Mouse (Mus musculus): ENCODE data around the gene Gpalpp1. TPM values are rescaled to one million over a fixed set of nuclear protein-coding genes. Genes with fewer than 3 reads are reported as not detected.
A peak's percentile ranks its signal among the peaks of the same experiment; 100 is the strongest.

The Gpalpp1 gene
- polyA plus RNA-seq, 1 experiment from 2014 or later: 9.5 TPM

DNA sequence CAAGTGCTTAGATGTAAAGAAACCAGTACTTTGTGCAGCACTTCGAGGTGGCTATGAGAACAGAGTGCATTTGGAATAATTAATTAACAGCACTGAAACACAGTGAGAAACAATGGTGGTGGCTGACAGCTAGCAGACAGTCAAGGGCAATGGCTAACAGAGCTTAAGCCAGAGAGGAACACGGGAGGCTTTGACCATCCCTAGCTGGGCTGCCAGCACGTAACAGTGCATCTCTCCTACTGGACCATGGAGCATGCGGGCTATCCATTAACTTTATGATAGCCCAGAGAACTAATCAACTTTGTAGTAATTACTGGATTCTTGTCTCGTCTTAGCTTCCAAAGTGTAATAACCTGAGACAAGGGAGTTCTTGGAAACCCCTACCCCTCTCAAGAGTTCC, 12.7 kb downstream of the Gpalpp1 start:
- Histone ChIP-seq H3K27ac (replicated peaks) (no peak overlapping the region), H3K4me2 (no peak overlapping the region), H3K9ac (replicated peaks) (no peak overlapping the region), H3K27me3 (replicated peaks) (no peaks in the 10 kb centered on the region), H3K36me3 (peaks cover 71% of the 10 kb centered on the region), H3K9me3 (replicated peaks) (no peaks in the 10 kb centered on the region), H3K4me1 (no peaks in the 10 kb centered on the region), H3K4me3 (replicated peaks) (no peak overlapping the region)
- no peak for ATAC-seq (ENCODE audit: low FRiP score)
- 88% methylated on average over 5 of the region's 5 CpGs for WGBS

DNA sequence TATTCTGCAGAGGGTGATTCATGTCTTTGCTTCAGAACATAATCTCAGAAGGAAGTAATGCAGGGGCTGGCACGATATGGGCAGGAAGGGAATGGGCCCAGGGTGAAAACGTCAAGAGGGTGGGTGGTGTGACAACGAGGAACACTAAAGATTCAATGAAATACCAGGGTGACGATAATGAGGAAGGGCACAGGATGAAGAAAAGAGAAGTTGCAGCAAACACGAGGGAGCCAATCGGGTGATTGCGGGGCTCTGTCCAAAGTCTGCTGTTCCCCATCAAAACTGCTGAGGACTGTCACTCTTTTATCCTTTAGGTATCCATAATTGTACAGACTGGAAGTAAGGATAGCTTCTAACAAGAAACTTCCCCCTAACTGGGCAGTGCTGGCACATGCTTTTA, 13.3 kb downstream of the Gpalpp1 start:
- Histone ChIP-seq H3K4me1 (no peaks in the 10 kb centered on the region), H3K9ac (replicated peaks) (no peak overlapping the region), H3K4me3 (replicated peaks) (no peak overlapping the region), H3K9me3 (replicated peaks) (no peaks in the 10 kb centered on the region), H3K27me3 (replicated peaks) (no peaks in the 10 kb centered on the region), H3K27ac (replicated peaks) (no peak overlapping the region), H3K36me3 (peaks cover 73% of the 10 kb centered on the region), H3K4me2 (no peak overlapping the region)
- WGBS: 94% methylated on average over 7 of the region's 7 CpGs
- ATAC-seq (ENCODE audit: low FRiP score): no peak

DNA sequence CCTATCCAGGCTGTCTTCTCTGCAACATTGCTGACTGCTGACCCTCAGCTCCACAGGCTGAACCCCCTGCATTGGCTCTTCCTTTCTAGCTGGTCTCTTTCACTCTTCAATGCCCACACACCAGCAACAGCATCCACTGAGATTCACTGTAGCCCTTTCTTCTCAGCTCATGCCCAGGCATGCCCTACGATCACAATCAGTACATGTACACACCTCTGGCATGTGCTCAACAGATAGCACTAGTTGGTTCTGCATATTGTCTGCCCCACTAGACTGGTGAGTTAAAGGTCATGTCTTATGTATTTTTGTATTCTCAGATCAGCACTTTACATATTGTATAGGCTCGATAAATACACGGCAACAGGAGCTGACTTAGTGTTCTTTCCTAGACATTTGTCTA, 26.4 kb downstream of the Gpalpp1 start:
- H3K9me3 ChIP-seq (replicated peaks): no peaks in the 10 kb centered on the region
- H3K4me2 ChIP-seq: no peak overlapping the region
- H3K4me3 ChIP-seq (replicated peaks): no peak overlapping the region
- WGBS: 87% methylated on average over 3 of the region's 3 CpGs
- no peaks in the 10 kb centered on the region for H3K27me3 ChIP-seq (replicated peaks)
- peaks cover 5% of the 10 kb centered on the region; the same call in 1 of the 2 replicates for H3K36me3 ChIP-seq
- ATAC-seq (ENCODE audit: low FRiP score): no peak
- no peak overlapping the region for H3K27ac ChIP-seq (replicated peaks)
- no peak overlapping the region for H3K9ac ChIP-seq (replicated peaks)
- H3K4me1 ChIP-seq: no peaks in the 10 kb centered on the region

DNA sequence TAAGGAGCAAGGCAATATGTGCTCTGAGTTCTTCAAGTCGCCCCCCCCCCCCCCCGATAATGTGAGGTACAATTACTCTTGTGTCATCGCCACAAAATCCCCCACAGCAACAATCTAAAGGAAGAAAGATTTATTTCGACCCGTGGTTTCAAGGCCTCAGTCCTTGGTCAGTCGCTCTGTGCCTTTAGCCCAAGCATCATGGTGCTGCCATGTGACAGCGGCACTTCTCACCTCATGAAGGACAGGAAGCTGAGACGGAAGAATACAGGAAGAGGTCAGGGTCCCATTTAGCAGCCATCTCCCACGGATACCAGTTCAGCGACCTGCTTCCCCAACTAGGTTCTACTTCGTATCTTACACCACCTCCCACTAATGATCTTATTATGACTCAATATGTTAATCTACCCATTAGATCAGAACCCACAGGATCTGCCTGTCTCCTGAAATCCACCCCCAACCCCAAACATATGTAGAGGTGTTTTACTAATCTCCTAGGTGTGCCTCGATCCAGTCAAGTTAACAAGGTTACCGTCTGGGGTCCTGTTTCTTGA, 28.4 kb downstream of the Gpalpp1 start:
- Histone ChIP-seq H3K4me3 (replicated peaks) (no peak overlapping the region), H3K9ac (replicated peaks) (no peak overlapping the region), H3K4me1 (peaks cover 3% of the 10 kb centered on the region; the same call in 1 of the 2 replicates), H3K27me3 (replicated peaks) (no peaks in the 10 kb centered on the region), H3K27ac (replicated peaks) (no peak overlapping the region), H3K36me3 (peaks cover 4% of the 10 kb centered on the region; the same call in 1 of the 2 replicates), H3K4me2 (no peak overlapping the region), H3K9me3 (replicated peaks) (no peaks in the 10 kb centered on the region)
- ATAC-seq (ENCODE audit: low FRiP score): no peak
- 90% methylated on average over 13 of the region's 13 CpGs for WGBS

DNA sequence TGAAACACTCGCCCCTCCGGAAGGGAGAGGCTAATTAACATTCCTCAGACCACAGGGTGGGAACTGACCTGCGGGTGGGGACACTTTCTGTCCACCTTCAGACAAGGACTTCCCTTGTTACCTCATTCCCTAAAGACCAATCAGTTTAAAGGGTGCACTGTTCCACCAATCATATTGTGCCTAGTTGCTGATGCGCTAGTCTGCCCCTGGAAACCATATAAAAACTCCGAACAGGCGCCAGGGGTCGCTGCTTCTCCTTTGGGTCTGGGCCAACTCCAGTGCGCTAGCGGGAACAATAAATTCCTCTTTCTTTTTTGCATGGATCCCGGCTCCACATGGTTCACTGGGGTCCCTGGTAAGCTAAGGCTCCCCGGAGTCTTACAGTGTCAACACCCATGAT, 29.1 kb downstream of the Gpalpp1 start:
- Histone ChIP-seq H3K36me3 (peaks cover 3% of the 10 kb centered on the region; the same call in 1 of the 2 replicates), H3K4me3 (replicated peaks) (no peak overlapping the region), H3K27me3 (replicated peaks) (no peaks in the 10 kb centered on the region), H3K27ac (replicated peaks) (no peak overlapping the region), H3K4me2 (no peak overlapping the region), H3K4me1 (peaks cover 10% of the 10 kb centered on the region), H3K9ac (replicated peaks) (no peak overlapping the region), H3K9me3 (replicated peaks) (no peaks in the 10 kb centered on the region)
- ATAC-seq (ENCODE audit: low FRiP score): no peak
- WGBS: 70% methylated on average over 11 of the region's 11 CpGs

DNA sequence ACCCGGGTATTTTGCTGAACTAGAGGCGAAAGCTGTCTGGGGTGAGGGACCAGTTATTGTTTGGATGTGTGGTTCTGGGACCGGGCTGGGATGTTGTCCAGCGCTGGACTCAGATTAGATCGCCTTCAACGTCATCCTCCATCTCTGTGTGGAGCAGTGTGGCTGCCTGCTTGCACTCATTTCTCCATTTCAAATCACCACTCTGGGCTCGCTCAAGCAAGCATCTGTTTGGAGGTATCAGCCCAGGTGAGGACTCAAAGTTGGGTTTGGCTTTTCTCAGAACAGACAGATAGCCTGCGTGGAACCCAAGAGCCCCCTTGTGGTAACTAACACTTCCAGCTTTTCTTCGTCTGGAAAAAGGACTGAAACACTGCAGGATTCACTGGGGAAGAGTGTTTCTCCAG, 33.5 kb downstream of the Gpalpp1 start:
- Histone ChIP-seq H3K4me1 (peaks cover 16% of the 10 kb centered on the region), H3K4me2 (peak overlapping the region; percentile 39), H3K36me3 (no peaks in the 10 kb centered on the region), H3K4me3 (replicated peaks) (0 out of 2 replicates have a peak overlapping the region, but pooled peaks have one; percentile 4), H3K27ac (replicated peaks) (peak overlapping the region; percentile 56; the same call in 1 of the 2 replicates), H3K9me3 (replicated peaks) (no peaks in the 10 kb centered on the region), H3K27me3 (replicated peaks) (no peaks in the 10 kb centered on the region), H3K9ac (replicated peaks) (no peak overlapping the region)
- peak; percentile 88 for ATAC-seq (ENCODE audit: low FRiP score)
- 39% methylated on average over 9 of the region's 9 CpGs for WGBS

DNA sequence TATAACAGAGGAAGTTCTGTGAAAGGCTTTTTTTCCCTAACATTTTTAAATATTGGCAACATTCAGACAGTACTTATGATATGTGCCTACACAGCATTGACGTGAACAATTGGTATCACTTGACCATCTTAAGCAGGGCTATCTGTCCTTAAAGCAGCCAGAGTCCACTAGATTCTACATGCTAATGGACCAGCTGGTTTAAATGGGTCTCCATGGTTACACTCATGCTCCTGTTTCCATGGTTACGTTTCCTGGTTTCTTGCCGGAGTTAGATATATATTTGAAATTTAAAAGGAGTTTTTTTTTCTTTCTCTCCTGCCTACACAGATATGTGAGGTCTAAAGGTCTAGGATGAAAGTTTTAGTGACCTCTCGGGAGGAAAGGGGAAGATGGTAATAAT, 34.0 kb downstream of the Gpalpp1 start:
- Histone ChIP-seq H3K9ac (replicated peaks) (no peak overlapping the region), H3K4me1 (peaks cover 16% of the 10 kb centered on the region), H3K4me2 (peak overlapping the region; percentile 39), H3K9me3 (replicated peaks) (no peaks in the 10 kb centered on the region), H3K36me3 (no peaks in the 10 kb centered on the region), H3K4me3 (replicated peaks) (no peak overlapping the region), H3K27me3 (replicated peaks) (no peaks in the 10 kb centered on the region), H3K27ac (replicated peaks) (peak overlapping the region; percentile 56; the same call in 1 of the 2 replicates)
- 34% methylated on average over 4 of the region's 4 CpGs for WGBS
- ATAC-seq (ENCODE audit: low FRiP score): peak; percentile 72

DNA sequence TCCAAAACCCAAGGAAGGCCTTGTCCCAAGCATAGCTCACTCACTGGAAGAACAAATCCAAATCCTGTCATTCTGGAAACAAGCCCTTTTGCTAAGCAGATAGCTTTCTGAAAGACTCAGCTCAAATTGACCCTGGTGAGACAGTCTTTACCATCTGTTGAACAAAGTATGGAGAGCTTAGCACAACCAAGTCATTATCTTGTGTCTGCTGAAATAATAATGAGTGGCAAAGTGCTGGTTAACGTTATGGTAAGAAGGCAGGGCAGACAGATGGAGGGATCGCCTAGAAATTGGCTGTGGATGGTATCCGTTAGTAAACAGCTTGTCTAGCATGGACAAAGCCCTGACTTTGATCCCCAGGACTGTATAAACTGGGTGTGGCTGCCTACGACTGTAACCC, 34.8 kb downstream of the Gpalpp1 start:
- no peak overlapping the region for H3K4me2 ChIP-seq
- H3K9ac ChIP-seq (replicated peaks): no peak overlapping the region
- 58% methylated on average over 4 of the region's 4 CpGs for whole genome bisulfite sequencing
- no peaks in the 10 kb centered on the region for H3K36me3 ChIP-seq
- H3K4me1 ChIP-seq: peaks cover 16% of the 10 kb centered on the region
- 0 out of 2 replicates have a peak overlapping the region, but pooled peaks have one; percentile 56 for H3K27ac ChIP-seq (replicated peaks)
- H3K9me3 ChIP-seq (replicated peaks): no peaks in the 10 kb centered on the region
- no peak overlapping the region for H3K4me3 ChIP-seq (replicated peaks)
- H3K27me3 ChIP-seq (replicated peaks): no peaks in the 10 kb centered on the region
- no peak for ATAC-seq (ENCODE audit: low FRiP score)

DNA sequence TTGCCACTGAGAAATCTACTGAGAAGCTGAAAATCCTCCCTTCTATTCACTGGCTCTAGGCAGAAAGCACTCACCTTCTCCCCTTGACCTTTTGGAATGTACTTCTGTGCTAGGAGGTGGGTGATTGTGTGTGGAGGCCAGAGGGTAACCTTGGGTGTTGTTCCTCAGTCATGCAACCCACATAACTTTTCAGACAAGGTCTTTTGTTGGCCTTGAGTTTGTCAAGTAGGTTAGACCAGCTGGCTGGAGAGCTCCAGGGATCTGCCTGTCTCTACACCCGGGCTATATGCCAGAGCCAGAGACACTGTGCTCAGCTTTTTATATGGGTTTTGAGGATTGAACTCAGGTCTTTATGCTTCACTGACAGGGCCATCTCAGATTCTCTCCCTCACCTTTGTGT, 36.4 kb downstream of the Gpalpp1 start:
- Histone ChIP-seq H3K4me2 (no peak overlapping the region), H3K27ac (replicated peaks) (no peak overlapping the region), H3K4me3 (replicated peaks) (no peak overlapping the region), H3K9ac (replicated peaks) (no peak overlapping the region), H3K36me3 (no peaks in the 10 kb centered on the region), H3K27me3 (replicated peaks) (no peaks in the 10 kb centered on the region), H3K9me3 (replicated peaks) (no peaks in the 10 kb centered on the region), H3K4me1 (peaks cover 24% of the 10 kb centered on the region)
- ATAC-seq (ENCODE audit: low FRiP score): no peak
- WGBS: 91% methylated on average over 1 of the region's 1 CpGs

DNA sequence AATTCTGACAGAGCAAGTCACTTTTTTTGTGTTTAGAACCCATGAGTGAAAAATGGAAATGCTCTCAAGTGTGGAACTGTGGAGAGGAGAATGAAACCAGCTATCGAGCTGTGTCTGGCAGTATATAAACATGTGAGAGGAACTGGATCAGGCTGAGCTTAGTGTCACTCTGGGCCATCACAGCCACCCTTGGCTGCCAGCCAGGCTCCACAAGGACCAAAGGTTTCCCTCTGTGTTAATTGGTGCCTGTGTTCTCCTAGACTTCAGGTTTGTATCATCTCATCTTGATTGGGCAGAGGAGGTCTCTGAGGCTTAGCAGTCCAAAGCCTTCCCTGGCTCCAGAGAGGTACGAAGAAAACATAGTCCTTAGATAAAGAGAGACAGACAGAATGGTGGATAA, 37.9 kb downstream of the Gpalpp1 start:
- no peak overlapping the region for H3K4me2 ChIP-seq
- peaks cover 25% of the 10 kb centered on the region for H3K4me1 ChIP-seq
- no peak overlapping the region for H3K9ac ChIP-seq (replicated peaks)
- 76% methylated on average over 2 of the region's 2 CpGs for WGBS
- ATAC-seq (ENCODE audit: low FRiP score): no peak
- H3K27ac ChIP-seq (replicated peaks): no peak overlapping the region
- no peaks in the 10 kb centered on the region for H3K27me3 ChIP-seq (replicated peaks)
- no peaks in the 10 kb centered on the region for H3K36me3 ChIP-seq
- no peak overlapping the region for H3K4me3 ChIP-seq (replicated peaks)
- H3K9me3 ChIP-seq (replicated peaks): no peaks in the 10 kb centered on the region

DNA sequence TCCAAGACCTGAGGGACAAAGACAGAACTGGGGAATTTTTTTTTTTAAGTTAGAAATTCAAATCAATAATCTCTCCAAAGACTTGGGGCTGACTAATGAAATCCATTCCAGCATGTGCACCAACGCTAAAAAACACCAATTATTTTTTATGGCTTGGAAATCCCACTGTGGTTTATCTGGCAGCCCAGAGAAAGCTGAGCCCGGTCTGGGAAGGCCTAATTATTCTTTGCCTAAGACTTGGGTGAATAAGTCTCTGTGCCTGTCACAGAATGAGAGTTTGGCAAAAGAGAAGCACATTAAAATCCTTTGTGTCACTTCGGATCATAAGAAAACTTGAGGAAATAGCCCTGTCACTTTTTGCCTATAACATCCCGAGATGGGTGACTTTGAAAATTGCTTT, 41.3 kb downstream of the Gpalpp1 start:
- no peak for ATAC-seq (ENCODE audit: low FRiP score)
- Histone ChIP-seq H3K27me3 (replicated peaks) (no peaks in the 10 kb centered on the region), H3K4me2 (no peak overlapping the region), H3K27ac (replicated peaks) (no peak overlapping the region; the same call in 1 of the 2 replicates), H3K36me3 (no peaks in the 10 kb centered on the region), H3K4me3 (replicated peaks) (no peak overlapping the region), H3K4me1 (peaks cover 9% of the 10 kb centered on the region; the same call in 1 of the 2 replicates), H3K9ac (replicated peaks) (no peak overlapping the region), H3K9me3 (replicated peaks) (no peaks in the 10 kb centered on the region)
- WGBS: 42% methylated on average over 4 of the region's 4 CpGs

DNA sequence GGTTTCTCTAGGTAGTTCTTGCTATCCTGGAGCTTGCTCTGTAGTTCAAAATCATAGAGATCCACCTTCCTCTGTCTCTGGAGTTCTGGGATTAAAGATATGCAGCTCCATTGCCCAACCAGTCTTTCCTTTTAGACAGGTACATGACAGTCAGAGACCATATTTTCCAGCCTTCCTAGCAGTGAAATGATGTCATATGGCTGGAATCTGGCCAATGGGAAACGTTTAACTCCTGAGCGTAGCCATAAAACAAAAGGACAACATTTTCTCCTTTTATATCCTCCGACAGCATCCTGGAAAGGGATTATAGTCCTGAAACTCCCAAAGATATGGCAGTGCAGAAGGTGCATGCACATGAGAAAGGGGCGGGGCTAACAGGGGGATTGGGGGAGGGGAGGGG, 42.3 kb downstream of the Gpalpp1 start:
- ATAC-seq (ENCODE audit: low FRiP score): no peak
- Histone ChIP-seq H3K4me2 (no peak overlapping the region), H3K27ac (replicated peaks) (no peak overlapping the region), H3K9ac (replicated peaks) (no peak overlapping the region), H3K36me3 (no peaks in the 10 kb centered on the region), H3K4me3 (replicated peaks) (no peak overlapping the region), H3K4me1 (peaks cover 9% of the 10 kb centered on the region; the same call in 1 of the 2 replicates), H3K9me3 (replicated peaks) (no peaks in the 10 kb centered on the region), H3K27me3 (replicated peaks) (no peaks in the 10 kb centered on the region)
- WGBS: 45% methylated on average over 4 of the region's 4 CpGs

All from neural tube, embryonic 15.5 days (tissue).